Mouse (Mus musculus): Measurements from ENCODE around the gene Pknox2. TPM values are rescaled to one million over a fixed set of nuclear protein-coding genes. Genes with fewer than 3 reads are reported as not detected.

Pknox2 gene
- polyA plus RNA-seq, 2 experiments, result 7.3 to 14.5 TPM

DNA sequence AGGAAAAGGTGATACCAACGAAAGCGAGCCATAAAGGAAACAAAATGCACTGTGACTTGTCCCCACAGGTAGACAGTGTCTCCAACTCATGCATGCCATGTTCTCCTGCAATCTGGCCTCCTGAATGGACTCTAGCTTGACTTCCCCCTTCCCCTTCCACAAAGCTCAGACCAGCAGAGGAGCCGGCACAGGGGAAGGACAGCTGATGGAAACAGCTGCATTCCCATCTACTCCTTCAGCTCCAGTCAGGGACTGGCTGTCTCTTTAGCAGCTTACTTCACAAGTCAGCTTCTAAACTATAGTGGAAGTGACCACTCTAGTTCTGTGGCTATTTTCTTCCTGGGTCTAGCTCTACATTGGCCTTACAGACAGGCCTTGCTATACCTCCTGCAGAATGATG lies 43.0 kb downstream of the Pknox2 start:
- Histone ChIP-seq H3K4me2 (replicated peaks; ENCODE audit: low read depth, low read length, severe bottlenecking) (no peak overlapping the region), H3K4me3 (replicated peaks; ENCODE audit: low read length) (no peak overlapping the region), H3K9ac (ENCODE audit: low read depth, low read length, severe bottlenecking) (no peak overlapping the region), H3K4me1 (ENCODE audit: control insufficient read depth, insufficient read depth, low read length) (peaks cover 8% of the 10 kb centered on the region; the same call in 1 of the 2 replicates), H3K9me3 (ENCODE audit: control insufficient read depth, low read length) (no peaks in the 10 kb centered on the region), H3K27me3 (ENCODE audit: control insufficient read depth, insufficient read depth, low read length) (no peaks in the 10 kb centered on the region), H3K36me3 (ENCODE audit: control insufficient read depth, insufficient read depth, low read length) (no peaks in the 10 kb centered on the region), H3K27ac (replicated peaks; ENCODE audit: low read depth, low read length) (no peak overlapping the region)
- ATAC-seq (ENCODE audit: low FRiP score, low read depth) (no peak), DNase-seq (ENCODE audit: low spot score) (no peak)
- WGBS, result 71% methylated on average over 3 of the region's 3 CpGs
- no peak for TF ChIP-seq POLR2A (IDR thresholded peaks at IDR 0.05; ENCODE audit: borderline replicate concordance, extremely low read depth, insufficient read depth, insufficient read length)

DNA sequence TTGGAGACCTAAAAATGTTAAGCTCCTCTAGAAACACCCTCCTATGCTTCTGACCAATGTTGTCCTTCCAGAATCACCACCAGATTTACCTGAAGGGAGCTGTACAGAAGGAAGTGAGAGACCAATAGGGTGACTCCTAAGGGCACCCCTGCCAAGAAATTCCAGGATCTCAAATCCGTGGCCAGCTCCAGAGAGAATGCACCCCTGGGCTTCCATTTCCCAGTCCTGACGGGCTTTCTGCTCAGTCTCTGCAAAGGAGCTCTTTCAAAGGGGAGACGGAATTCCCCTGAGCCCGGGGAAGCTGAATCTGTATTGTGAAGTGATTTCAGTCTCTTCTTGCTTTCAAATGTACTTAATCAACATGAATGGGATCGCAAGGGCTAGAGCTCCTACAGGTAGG lies 43.4 kb downstream of the Pknox2 start:
- Histone ChIP-seq H3K27me3 (ENCODE audit: control insufficient read depth, insufficient read depth, low read length) (no peaks in the 10 kb centered on the region), H3K9me3 (ENCODE audit: control insufficient read depth, low read length) (no peaks in the 10 kb centered on the region), H3K27ac (replicated peaks; ENCODE audit: low read depth, low read length) (no peak overlapping the region), H3K9ac (ENCODE audit: low read depth, low read length, severe bottlenecking) (no peak overlapping the region), H3K36me3 (ENCODE audit: control insufficient read depth, insufficient read depth, low read length) (no peaks in the 10 kb centered on the region), H3K4me2 (replicated peaks; ENCODE audit: low read depth, low read length, severe bottlenecking) (no peak overlapping the region), H3K4me1 (ENCODE audit: control insufficient read depth, insufficient read depth, low read length) (peaks cover 8% of the 10 kb centered on the region; the same call in 1 of the 2 replicates), H3K4me3 (replicated peaks; ENCODE audit: low read length) (no peak overlapping the region)
- WGBS, result 61% methylated on average over 5 of the region's 5 CpGs
- ATAC-seq (ENCODE audit: low FRiP score, low read depth) (no peak), DNase-seq (ENCODE audit: low spot score) (no peak)
- TF ChIP-seq POLR2A (IDR thresholded peaks at IDR 0.05; ENCODE audit: borderline replicate concordance, extremely low read depth, insufficient read depth, insufficient read length), result no peak

DNA sequence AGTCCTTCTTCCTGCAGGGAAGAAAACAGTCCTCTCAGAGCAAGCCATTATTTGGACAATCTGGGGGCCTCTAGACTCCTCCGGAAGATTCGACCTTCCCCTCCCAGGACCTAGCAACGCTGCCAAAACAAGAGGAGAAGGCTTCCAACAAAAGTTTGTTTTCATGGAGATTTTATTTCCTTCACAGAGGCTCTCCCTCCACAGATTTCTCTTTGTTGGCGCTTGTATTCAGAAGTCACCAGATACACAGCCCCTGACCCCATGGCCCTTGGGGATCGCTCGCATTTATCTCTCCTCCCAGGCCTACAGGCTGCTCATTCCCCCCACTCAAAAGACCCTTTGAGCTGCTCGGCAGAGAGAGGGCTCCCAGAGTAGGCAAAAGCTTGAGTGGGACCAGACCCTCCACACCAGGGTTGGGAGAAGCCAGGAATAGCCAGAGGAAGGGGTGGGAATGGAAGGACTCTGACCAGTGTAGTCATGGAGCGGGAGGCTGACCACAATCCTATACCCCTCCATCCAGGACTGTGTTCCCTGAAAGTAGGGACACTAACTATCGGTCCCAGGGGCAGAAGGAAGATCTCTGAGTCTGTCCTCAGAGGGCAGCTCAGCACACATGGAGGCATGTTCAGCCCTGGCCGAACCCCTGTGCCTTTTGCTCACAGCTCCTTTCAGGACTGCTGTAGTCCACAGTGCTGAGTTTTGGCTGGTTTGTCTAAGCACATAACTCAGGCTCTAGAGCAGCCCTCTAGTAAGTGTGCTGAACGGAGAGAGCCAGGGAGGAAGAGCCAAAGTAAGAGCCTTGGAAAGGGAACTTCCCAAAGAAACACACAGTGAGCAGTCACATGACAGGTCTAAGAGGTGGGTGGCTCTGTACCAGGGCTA lies 45.9 kb downstream of the Pknox2 start:
- H3K4me2 ChIP-seq (replicated peaks; ENCODE audit: low read depth, low read length, severe bottlenecking), result no peak overlapping the region
- WGBS, result 63% methylated on average over 11 of the region's 11 CpGs
- peaks cover 8% of the 10 kb centered on the region; the same call in 1 of the 2 replicates for H3K4me1 ChIP-seq (ENCODE audit: control insufficient read depth, insufficient read depth, low read length)
- DNase-seq (ENCODE audit: low spot score), result peak; percentile 35
- no peak for TF ChIP-seq POLR2A (IDR thresholded peaks at IDR 0.05; ENCODE audit: borderline replicate concordance, extremely low read depth, insufficient read depth, insufficient read length)
- H3K9me3 ChIP-seq (ENCODE audit: control insufficient read depth, low read length), result no peaks in the 10 kb centered on the region
- no peaks in the 10 kb centered on the region for H3K36me3 ChIP-seq (ENCODE audit: control insufficient read depth, insufficient read depth, low read length)
- H3K27me3 ChIP-seq (ENCODE audit: control insufficient read depth, insufficient read depth, low read length), result no peaks in the 10 kb centered on the region
- peak; percentile 56 for ATAC-seq (ENCODE audit: low FRiP score, low read depth)
- peak overlapping the region; percentile 48; the same call in 1 of the 2 replicates for H3K27ac ChIP-seq (replicated peaks; ENCODE audit: low read depth, low read length)
- no peak overlapping the region for H3K9ac ChIP-seq (ENCODE audit: low read depth, low read length, severe bottlenecking)
- no peak overlapping the region for H3K4me3 ChIP-seq (replicated peaks; ENCODE audit: low read length)

DNA sequence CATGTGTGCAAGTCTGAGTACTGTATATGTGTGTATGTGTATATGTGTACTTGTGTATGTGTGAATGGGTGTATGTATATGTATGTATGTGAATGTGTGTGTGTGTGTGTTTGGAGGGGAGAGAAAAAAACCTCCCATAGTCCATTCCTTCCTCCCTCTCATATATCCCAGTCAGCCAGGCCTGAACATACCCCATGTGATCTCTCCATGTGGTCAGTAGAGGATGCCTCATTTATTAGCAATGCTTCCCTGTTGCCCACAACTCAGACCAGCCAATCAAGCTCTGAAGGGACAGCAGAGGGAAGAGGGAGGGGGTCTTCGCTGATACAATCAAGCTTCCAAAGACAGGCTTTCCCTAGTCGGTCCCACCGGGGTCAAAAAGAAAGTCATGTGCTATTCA lies 47.6 kb downstream of the Pknox2 start:
- Histone ChIP-seq H3K27me3 (ENCODE audit: control insufficient read depth, insufficient read depth, low read length) (no peaks in the 10 kb centered on the region), H3K4me1 (ENCODE audit: control insufficient read depth, insufficient read depth, low read length) (peaks cover 11% of the 10 kb centered on the region; the same call in 1 of the 2 replicates), H3K36me3 (ENCODE audit: control insufficient read depth, insufficient read depth, low read length) (no peaks in the 10 kb centered on the region), H3K27ac (replicated peaks; ENCODE audit: low read depth, low read length) (no peak overlapping the region), H3K4me2 (replicated peaks; ENCODE audit: low read depth, low read length, severe bottlenecking) (no peak overlapping the region), H3K9me3 (ENCODE audit: control insufficient read depth, low read length) (no peaks in the 10 kb centered on the region), H3K4me3 (replicated peaks; ENCODE audit: low read length) (no peak overlapping the region), H3K9ac (ENCODE audit: low read depth, low read length, severe bottlenecking) (no peak overlapping the region)
- 85% methylated on average over 3 of the region's 3 CpGs for whole genome bisulfite sequencing
- DNase-seq (ENCODE audit: low spot score), result no peak
- ATAC-seq (ENCODE audit: low FRiP score, low read depth), result no peak
- no peak for TF ChIP-seq POLR2A (IDR thresholded peaks at IDR 0.05; ENCODE audit: borderline replicate concordance, extremely low read depth, insufficient read depth, insufficient read length)

DNA sequence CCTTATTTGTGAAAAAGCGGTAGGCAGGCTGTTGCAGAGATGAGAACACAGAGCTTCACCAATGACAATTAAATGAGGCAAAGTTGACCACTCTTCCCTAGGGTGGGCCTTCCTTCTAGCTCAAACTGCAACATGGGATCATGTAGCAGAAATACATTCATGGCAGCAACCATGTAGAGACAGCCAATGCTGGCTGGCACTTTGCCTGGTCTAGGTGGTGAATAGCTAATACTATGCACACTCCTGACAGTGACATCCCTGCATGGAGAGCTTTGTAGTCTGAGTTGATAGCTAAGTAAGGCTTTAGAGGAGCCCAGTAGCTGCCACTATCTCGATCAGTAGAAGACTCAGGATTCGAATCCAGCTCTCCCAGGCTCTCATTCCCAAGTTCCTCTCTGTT lies 48.6 kb downstream of the Pknox2 start:
- no peak overlapping the region for H3K4me2 ChIP-seq (replicated peaks; ENCODE audit: low read depth, low read length, severe bottlenecking)
- no peak for DNase-seq (ENCODE audit: low spot score)
- no peak for TF ChIP-seq POLR2A (IDR thresholded peaks at IDR 0.05; ENCODE audit: borderline replicate concordance, extremely low read depth, insufficient read depth, insufficient read length)
- ATAC-seq (ENCODE audit: low FRiP score, low read depth), result no peak
- no peaks in the 10 kb centered on the region for H3K27me3 ChIP-seq (ENCODE audit: control insufficient read depth, insufficient read depth, low read length)
- H3K36me3 ChIP-seq (ENCODE audit: control insufficient read depth, insufficient read depth, low read length), result no peaks in the 10 kb centered on the region
- H3K9me3 ChIP-seq (ENCODE audit: control insufficient read depth, low read length), result no peaks in the 10 kb centered on the region
- no peak overlapping the region for H3K9ac ChIP-seq (ENCODE audit: low read depth, low read length, severe bottlenecking)
- peaks cover 14% of the 10 kb centered on the region for H3K4me1 ChIP-seq (ENCODE audit: control insufficient read depth, insufficient read depth, low read length)
- WGBS, result 92% methylated on average over 3 of the region's 3 CpGs
- H3K4me3 ChIP-seq (replicated peaks; ENCODE audit: low read length), result no peak overlapping the region
- H3K27ac ChIP-seq (replicated peaks; ENCODE audit: low read depth, low read length), result no peak overlapping the region

Measured in limb, embryonic 14.5 days (tissue).